Mouse (Mus musculus): ENCODE measurements around the gene Rnase11. TPM values are rescaled to one million over a fixed set of nuclear protein-coding genes. Genes with fewer than 3 reads are reported as not detected.

Rnase11 gene
- polyA plus RNA-seq, 1 experiment, result not detected

GRCm38 (mm10) chr14:51069617-51070016 is 19.7 kb upstream of the Rnase11 start:
- H3K4me1 ChIP-seq (ENCODE audit: control insufficient read depth, insufficient read depth, low read length), result no peaks in the 10 kb centered on the region; the same call in 1 of the 2 replicates
- no peak overlapping the region for H3K4me3 ChIP-seq (replicated peaks; ENCODE audit: insufficient read depth, low read depth, low read length)
- no peaks in the 10 kb centered on the region for H3K27me3 ChIP-seq (ENCODE audit: control insufficient read depth, insufficient read depth, low read length)
- WGBS, result 94% methylated on average over 2 of the region's 2 CpGs
- TF ChIP-seq POLR2A (IDR thresholded peaks at IDR 0.05; ENCODE audit: borderline replicate concordance, insufficient read depth, low read length), result no peak
- no peak for TF ChIP-seq CTCF (IDR thresholded peaks at IDR 0.05; ENCODE audit: borderline replicate concordance, insufficient read depth, low read depth, low read length)
- H3K27ac ChIP-seq (ENCODE audit: insufficient read depth, low read length), result no peak overlapping the region
- DNase-seq, result no peak

- WGBS, result 91% methylated on average over 5 of the region's 5 CpGs
- DNase-seq, result no peak
- Histone ChIP-seq H3K4me1 (ENCODE audit: control insufficient read depth, insufficient read depth, low read length) (no peaks in the 10 kb centered on the region; the same call in 1 of the 2 replicates), H3K4me3 (replicated peaks; ENCODE audit: insufficient read depth, low read depth, low read length) (no peak overlapping the region), H3K27me3 (ENCODE audit: control insufficient read depth, insufficient read depth, low read length) (no peaks in the 10 kb centered on the region), H3K27ac (ENCODE audit: insufficient read depth, low read length) (no peak overlapping the region)
- TF ChIP-seq POLR2A (IDR thresholded peaks at IDR 0.05; ENCODE audit: borderline replicate concordance, insufficient read depth, low read length), result no peak
- TF ChIP-seq CTCF (IDR thresholded peaks at IDR 0.05; ENCODE audit: borderline replicate concordance, insufficient read depth, low read depth, low read length), result no peak
These were observed 19.0 kb upstream of the Rnase11 start for GRCm38 (mm10) chr14:51068956-51069355.

GRCm38 (mm10) chr14:51060761-51061160 is 10.8 kb upstream of the Rnase11 start:
- no peak for DNase-seq
- no peak for TF ChIP-seq CTCF (IDR thresholded peaks at IDR 0.05; ENCODE audit: borderline replicate concordance, insufficient read depth, low read depth, low read length)
- TF ChIP-seq POLR2A (IDR thresholded peaks at IDR 0.05; ENCODE audit: borderline replicate concordance, insufficient read depth, low read length), result no peak
- Histone ChIP-seq H3K4me3 (replicated peaks; ENCODE audit: insufficient read depth, low read depth, low read length) (no peak overlapping the region), H3K27ac (ENCODE audit: insufficient read depth, low read length) (no peak overlapping the region), H3K4me1 (ENCODE audit: control insufficient read depth, insufficient read depth, low read length) (peaks cover 2% of the 10 kb centered on the region; the same call in 1 of the 2 replicates), H3K27me3 (ENCODE audit: control insufficient read depth, insufficient read depth, low read length) (no peaks in the 10 kb centered on the region)
- 94% methylated on average over 5 of the region's 5 CpGs for WGBS

GRCm38 (mm10) chr14:51057401-51057831 is 7.5 kb upstream of the Rnase11 start, which contains the start of gene Rnase12:
Gene Rnase12 (minus strand): TSS chr14:51057661.
- TF ChIP-seq POLR2A (IDR thresholded peaks at IDR 0.05; ENCODE audit: borderline replicate concordance, insufficient read depth, low read length), result no peak
- TF ChIP-seq CTCF (IDR thresholded peaks at IDR 0.05; ENCODE audit: borderline replicate concordance, insufficient read depth, low read depth, low read length), result no peak
- peaks cover 2% of the 10 kb centered on the region; the same call in 1 of the 2 replicates for H3K4me1 ChIP-seq (ENCODE audit: control insufficient read depth, insufficient read depth, low read length)
- H3K4me3 ChIP-seq (replicated peaks; ENCODE audit: insufficient read depth, low read depth, low read length), result no peak within 1 kb of the TSS
- 67% methylated on average over 9 of the region's 9 CpGs for WGBS
- H3K27ac ChIP-seq (ENCODE audit: insufficient read depth, low read length), result no peak within 1 kb of the TSS
- no peaks in the 10 kb centered on the region; the same call in 1 of the 2 replicates for H3K27me3 ChIP-seq (ENCODE audit: control insufficient read depth, insufficient read depth, low read length)
- DNase-seq, result no peak

GRCm38 (mm10) chr14:51054243-51055237 is 4.6 kb upstream of the Rnase11 start:
- no peak for DNase-seq
- TF ChIP-seq CTCF (IDR thresholded peaks at IDR 0.05; ENCODE audit: borderline replicate concordance, insufficient read depth, low read depth, low read length) (no peak), POLR2A (IDR thresholded peaks at IDR 0.05; ENCODE audit: borderline replicate concordance, insufficient read depth, low read length) (no peak)
- Histone ChIP-seq H3K4me1 (ENCODE audit: control insufficient read depth, insufficient read depth, low read length) (no peaks in the 10 kb centered on the region), H3K27ac (ENCODE audit: insufficient read depth, low read length) (no peak overlapping the region), H3K4me3 (replicated peaks; ENCODE audit: insufficient read depth, low read depth, low read length) (no peak overlapping the region), H3K27me3 (ENCODE audit: control insufficient read depth, insufficient read depth, low read length) (no peaks in the 10 kb centered on the region; the same call in 1 of the 2 replicates)
- WGBS, result 52% methylated on average over 13 of the region's 13 CpGs

- H3K27ac ChIP-seq (ENCODE audit: insufficient read depth, low read length), result no peak overlapping the region
- no peaks in the 10 kb centered on the region; the same call in 1 of the 2 replicates for H3K27me3 ChIP-seq (ENCODE audit: control insufficient read depth, insufficient read depth, low read length)
- H3K4me3 ChIP-seq (replicated peaks; ENCODE audit: insufficient read depth, low read depth, low read length), result no peak overlapping the region
- no peak for DNase-seq
- H3K4me1 ChIP-seq (ENCODE audit: control insufficient read depth, insufficient read depth, low read length), result no peaks in the 10 kb centered on the region
- WGBS, result 76% methylated on average over 5 of the region's 5 CpGs
- TF ChIP-seq POLR2A (IDR thresholded peaks at IDR 0.05; ENCODE audit: borderline replicate concordance, insufficient read depth, low read length), result no peak
- no peak for TF ChIP-seq CTCF (IDR thresholded peaks at IDR 0.05; ENCODE audit: borderline replicate concordance, insufficient read depth, low read depth, low read length)
These were observed 3.2 kb upstream of the Rnase11 start for GRCm38 (mm10) chr14:51053176-51053575.

GRCm38 (mm10) chr14:51051941-51052340 is 2.0 kb upstream of the Rnase11 start:
- Histone ChIP-seq H3K27me3 (ENCODE audit: control insufficient read depth, insufficient read depth, low read length) (no peaks in the 10 kb centered on the region; the same call in 1 of the 2 replicates), H3K27ac (ENCODE audit: insufficient read depth, low read length) (no peak overlapping the region), H3K4me1 (ENCODE audit: control insufficient read depth, insufficient read depth, low read length) (no peaks in the 10 kb centered on the region), H3K4me3 (replicated peaks; ENCODE audit: insufficient read depth, low read depth, low read length) (no peak overlapping the region)
- WGBS, result 52% methylated on average over 5 of the region's 5 CpGs
- DNase-seq, result no peak
- TF ChIP-seq POLR2A (IDR thresholded peaks at IDR 0.05; ENCODE audit: borderline replicate concordance, insufficient read depth, low read length) (no peak), CTCF (IDR thresholded peaks at IDR 0.05; ENCODE audit: borderline replicate concordance, insufficient read depth, low read depth, low read length) (no peak)

Data from cerebellum, adult 2 months (tissue).